Mouse (Mus musculus) macrophage (primary cell): ENCODE results near the gene Amy2a2. TPM values are rescaled to one million over a fixed set of nuclear protein-coding genes. Genes with fewer than 3 reads are reported as not detected.
"Not testable (repeated sequence)": the region's sequence is repeated elsewhere in the genome, so short reads cannot be mapped to it uniquely, and the experiment has no call there.

ENCODE experiments used
- H3K27ac ChIP-seq: fragments of 350-480 bp; formaldehyde crosslinking; 2 replicates; pipeline ENCODE4 v1.9.0; 2021
- H3K36me3 ChIP-seq: fragments of 350-480 bp; formaldehyde crosslinking; 2 replicates; pipeline ENCODE4 v1.9.0; 2021; ENCODE audit errors: inconsistent target
- H3K4me3 ChIP-seq: fragments of 350-480 bp; formaldehyde crosslinking; 2 replicates; pipeline ENCODE4 v1.9.0; 2021; ENCODE audit errors: inconsistent target
- H3K79me2 ChIP-seq: fragments of 350-480 bp; formaldehyde crosslinking; 2 replicates; pipeline ENCODE4 v1.9.0; 2021; ENCODE audit errors: inconsistent target
- WGBS: methylation state at CpG from one replicate; pipeline ENCODE4 v1.1.7; 2026; ENCODE audit warnings: inconsistent platforms; ENCODE audit not compliant: missing documents; 5-methylcytosine and 5-hydroxymethylcytosine counted together
- polyA plus RNA-seq: library from polyadenylated mRNA; stranded (reverse); fragments of 250-400 nt; gene quantifications from 3 replicates; pipeline ENCODE4 v1.2.4, GENCODE M21; 2018; ENCODE audit warnings: inconsistent platforms
- total RNA-seq, 78 experiments: library from RNA; depleted of rRNA; stranded (reverse); fragments of 250-400 nt; gene quantifications; 1 replicate in 9 of 78; 2 replicates in 24 of 78; 3 replicates in 43 of 78; 4 replicates in 2 of 78; pipeline ENCODE4 v1.2.4; 2018; ENCODE audit warnings: inconsistent platforms in 56 of 78

The Amy2a2 gene
- total RNA-seq (2018; cell fraction: chromatin; rRNA removed), result not detected
- total RNA-seq (2018; cell fraction: cytosol; rRNA removed), result not detected
- total RNA-seq (2018; cell fraction: nucleus; rRNA removed), result not detected
- polyA plus RNA-seq, result not detected in 3 replicates

- no CpG with 5 or more reads among the region's 4 CpGs for WGBS
- not testable (repeated sequence) for H3K4me3 ChIP-seq, H3K79me2 ChIP-seq, H3K36me3 ChIP-seq, H3K27ac ChIP-seq
Observed at GRCm38 (mm10) chr3:113356558-113356957, at the start of gene Amy2a2. Gene Amy2a2 (minus strand): TSS chr3:113356658.

GRCm38 (mm10) chr3:113345484-113345883 is 11.0 kb downstream of the Amy2a2 start:
- H3K36me3 ChIP-seq, result not testable (repeated sequence)

GRCm38 (mm10) chr3:113323952-113324351 is 32.5 kb downstream of the Amy2a2 start, which contains the start of gene Amy2a3:
Gene Amy2a3 (minus strand): TSS chr3:113324052.
- not testable (repeated sequence) for H3K27ac ChIP-seq, H3K79me2 ChIP-seq, H3K36me3 ChIP-seq, H3K4me3 ChIP-seq
- no CpG with 5 or more reads among the region's 4 CpGs for WGBS

More at GRCm38 (mm10) chr3:113345484-113345883, 11.0 kb downstream of the Amy2a2 start:
- H3K79me2 ChIP-seq, H3K4me3 ChIP-seq, H3K27ac ChIP-seq: not testable (repeated sequence)

DNA sequence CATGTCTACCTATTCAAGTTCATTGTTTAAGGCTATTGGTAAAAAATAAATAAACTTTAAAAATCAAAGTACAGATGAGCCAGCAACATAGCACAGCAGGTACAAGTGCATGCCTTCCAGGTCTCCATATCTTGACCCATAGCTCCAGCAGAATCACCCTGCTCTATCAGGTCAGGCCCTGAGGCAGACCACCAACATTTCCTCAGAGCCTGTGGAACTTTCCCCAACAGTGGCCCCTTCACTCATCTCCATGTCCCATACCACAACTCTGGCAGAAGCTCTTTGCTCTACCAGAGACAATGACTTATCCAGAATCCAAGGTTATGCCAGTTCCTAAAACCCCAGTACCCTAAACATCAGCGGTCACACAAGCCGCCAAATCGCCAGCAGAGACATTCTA is 43.5 kb downstream of the Amy2a2 start:
- no CpG with 5 or more reads among the region's 3 CpGs for WGBS
- H3K36me3 ChIP-seq, H3K27ac ChIP-seq, H3K4me3 ChIP-seq, H3K79me2 ChIP-seq: not testable (repeated sequence)

Other genes with a start within 250 kb of the Amy2a2 start
- gene Amy2a5, start 97.8 kb downstream of the Amy2a2 start, polyA plus RNA-seq, result not detected in 3 replicates
- not detected in 3 replicates for gene Amy2a4, start 65.2 kb downstream of the Amy2a2 start, polyA plus RNA-seq
- not detected in 3 replicates for gene Amy2a3, start 32.6 kb downstream of the Amy2a2 start, polyA plus RNA-seq
- not detected in 3 replicates for gene Amy2a1, start 175.8 kb upstream of the Amy2a2 start, polyA plus RNA-seq